In genomic region chr19:46456018-46456735, GRCm38 (mm10) we compare ENCODE assay signal across 9 mouse cellular contexts. TPM values are rescaled to one million over a fixed set of nuclear protein-coding genes. Genes with fewer than 3 reads are reported as not detected.
DNase-seq lines count a peak whose midpoint lies in the region; ATAC-seq and TF ChIP-seq lines count a peak whose summit lies in the region.
"Had no signal": no experiment of that assay in that cellular context is flagged by ENCODE, and none has a peak within 500 bp of the region (broad histone marks: within the 10 kb centered on the region; RNA-seq: fewer than 3 reads in every experiment).

No protein-coding gene starts in this region.

- no peak for ATAC-seq in hindbrain, embryonic 13.5 days (ENCODE audit: low FRiP score)
- no peak for ATAC-seq in limb, embryonic 13.5 days (ENCODE audit: low FRiP score, low read depth)

- no peak for TF ChIP-seq POLR2A in small intestine, adult 2 months (IDR thresholded peaks at IDR 0.05; ENCODE audit: low read depth, low read length)
- TF ChIP-seq POLR2A in thymus, adult 2 months (IDR thresholded peaks at IDR 0.05; ENCODE audit: control insufficient read depth, extremely low read depth, insufficient read depth, low read length, poor library complexity) = no peak

- TF ChIP-seq CTCF in left cerebral cortex, adult 2 months (IDR thresholded peaks at IDR 0.05) = no peak
- TF ChIP-seq CTCF in small intestine, adult 2 months (IDR thresholded peaks at IDR 0.05; ENCODE audit: extremely low read depth, insufficient read length, insufficient replicate concordance, low read depth, low read length) = no peak
- no peak for TF ChIP-seq CTCF in thymus, adult 2 months (IDR thresholded peaks at IDR 0.05; ENCODE audit: borderline replicate concordance, control insufficient read depth, extremely low read depth, insufficient read depth, low read length, poor library complexity)

- H3K4me2 ChIP-seq in hindbrain, embryonic 13.5 days = no peak overlapping the region
- no peak overlapping the region for H3K4me2 ChIP-seq in limb, embryonic 13.5 days (replicated peaks)

- peaks cover 47% of the 10 kb centered on the region for H3K4me1 ChIP-seq in hindbrain, embryonic 13.5 days (replicated peaks)
- H3K4me1 ChIP-seq in limb, embryonic 13.5 days = peaks cover 9% of the 10 kb centered on the region; the same call in 1 of the 2 replicates
- H3K4me1 ChIP-seq in small intestine, adult 2 months (ENCODE audit: control insufficient read depth, insufficient read depth, insufficient read length, low read length) = peaks cover 52% of the 10 kb centered on the region
- peaks cover 16% of the 10 kb centered on the region for H3K4me1 ChIP-seq in thymus, adult 2 months (replicated peaks; ENCODE audit: control insufficient read depth, insufficient read depth, low read length)

- intact Hi-C loops in left cerebral cortex, adult 2 months (cut with DNase I) = no loop called here
- intact Hi-C loops in left cerebral cortex, postnatal 36 days (cut with DNase I) = no loop called here

- no peaks in the 10 kb centered on the region for H3K9me3 ChIP-seq in hindbrain, embryonic 13.5 days
- no peaks in the 10 kb centered on the region for H3K9me3 ChIP-seq in limb, embryonic 13.5 days

- peaks cover 68% of the 10 kb centered on the region for H3K36me3 ChIP-seq in hindbrain, embryonic 13.5 days
- H3K36me3 ChIP-seq in limb, embryonic 13.5 days = peaks cover 88% of the 10 kb centered on the region
- H3K36me3 ChIP-seq in small intestine, adult 2 months (ENCODE audit: control insufficient read depth, insufficient read depth, low read length) = no peaks in the 10 kb centered on the region; the same call in 1 of the 2 replicates
- peaks cover 7% of the 10 kb centered on the region; the same call in 1 of the 2 replicates for H3K36me3 ChIP-seq in thymus, adult 2 months (ENCODE audit: control insufficient read depth, insufficient read depth, low read length)

- WGBS in hindbrain, embryonic 13.5 days = 88% methylated on average over 5 of the region's 5 CpGs
- 85% methylated on average over 5 of the region's 5 CpGs for WGBS in limb, embryonic 13.5 days
- WGBS in small intestine, adult 2 months = 29% methylated on average over 5 of the region's 5 CpGs
- 90% methylated on average over 5 of the region's 5 CpGs for WGBS in thymus, adult 2 months

- no peak for DNase-seq in left cerebral cortex, adult 2 months (ENCODE audit: extremely low spot score in 1 of 2, low spot score in 2 of 2)
- no peak for DNase-seq in left cerebral cortex, postnatal 36 days (ENCODE audit: low spot score in 2 of 2)
- no peak for DNase-seq in adrenal gland, postnatal 25 days
- DNase-seq in thymus, adult 2 months = no peak
- no peak for DNase-seq in embryo, embryonic 11 days
- DNase-seq: thymus, postnatal 36 days had no signal

- peak overlapping the region; percentile 46; the same call in 1 of the 2 replicates for H3K9ac ChIP-seq in hindbrain, embryonic 13.5 days
- H3K9ac ChIP-seq in limb, embryonic 13.5 days = no peak overlapping the region

- no peak overlapping the region for H3K4me3 ChIP-seq in left cerebral cortex, adult 2 months
- no peak overlapping the region for H3K4me3 ChIP-seq in hindbrain, embryonic 13.5 days
- no peak overlapping the region for H3K4me3 ChIP-seq in limb, embryonic 13.5 days
- H3K4me3 ChIP-seq in small intestine, adult 2 months (ENCODE audit: low read depth, low read length) = no peak overlapping the region
- no peak overlapping the region for H3K4me3 ChIP-seq in thymus, adult 2 months (ENCODE audit: control insufficient read depth, insufficient read depth, low read length)

- no peaks in the 10 kb centered on the region for H3K27me3 ChIP-seq in hindbrain, embryonic 13.5 days
- H3K27me3 ChIP-seq in limb, embryonic 13.5 days = no peaks in the 10 kb centered on the region
- H3K27me3 ChIP-seq in small intestine, adult 2 months (ENCODE audit: control insufficient read depth, insufficient read depth, low read length) = no peaks in the 10 kb centered on the region
- no peaks in the 10 kb centered on the region for H3K27me3 ChIP-seq in thymus, adult 2 months (ENCODE audit: control insufficient read depth, insufficient read depth, low read length)

- peak overlapping the region; percentile 8 for H3K27ac ChIP-seq in left cerebral cortex, adult 2 months
- H3K27ac ChIP-seq in hindbrain, embryonic 13.5 days = peak overlapping the region; percentile 58
- H3K27ac ChIP-seq in limb, embryonic 13.5 days = peak overlapping the region; percentile 39; the same call in 1 of the 2 replicates
- H3K27ac ChIP-seq in small intestine, adult 2 months (ENCODE audit: insufficient read depth, low read depth, low read length) = peak overlapping the region; percentile 91
- H3K27ac ChIP-seq in thymus, adult 2 months (ENCODE audit: control insufficient read depth, insufficient read depth, low read length) = no peak overlapping the region

RNA-seq across cellular contexts. Expression of gene Trim8, which starts 45.3 kb away (rescaled TPM):
- total RNA-seq in left cerebral cortex, adult 2 months (2021) = 100 to 1,000 TPM; 114 to 121 TPM
- 100 to 1,000 TPM; 109 to 114 TPM for total RNA-seq in left cerebral cortex, postnatal 36 days (2021)
- 29.7 and 31.6 TPM in 2 replicates for polyA plus RNA-seq in hindbrain, embryonic 13.5 days (2015; fragmentation: Nextera tagmentation; extraction: Ambion mirVana)
- 13.6 and 14.2 TPM in 2 replicates for polyA plus RNA-seq in limb, embryonic 13.5 days (2015; fragmentation: Nextera tagmentation; extraction: Ambion mirVana)
- polyA plus RNA-seq in small intestine, adult 2 months (2012; rRNA removed) = 42.3 and 54.8 TPM in 2 replicates
- total RNA-seq in adrenal gland, postnatal 25 days (2021) = 50.9 and 52.6 TPM in 2 replicates
- 57.9 and 78.2 TPM in 2 replicates for polyA plus RNA-seq in thymus, adult 2 months (2012; rRNA removed)

RNA-seq across cellular contexts. Expression of gene Sufu, which starts 59.5 kb away (rescaled TPM):
- total RNA-seq in left cerebral cortex, adult 2 months (2021) = 10 to 100 TPM; 19.4 to 20.1 TPM
- total RNA-seq in left cerebral cortex, postnatal 36 days (2021) = 10 to 100 TPM; 18.3 to 18.6 TPM
- polyA plus RNA-seq in hindbrain, embryonic 13.5 days (2015; fragmentation: Nextera tagmentation; extraction: Ambion mirVana) = 25.0 and 26.3 TPM in 2 replicates
- 36.4 and 38.8 TPM in 2 replicates for polyA plus RNA-seq in limb, embryonic 13.5 days (2015; fragmentation: Nextera tagmentation; extraction: Ambion mirVana)
- polyA plus RNA-seq in small intestine, adult 2 months (2012; rRNA removed) = 5.8 and 9.4 TPM in 2 replicates
- 20.3 and 27.1 TPM in 2 replicates for total RNA-seq in adrenal gland, postnatal 25 days (2021)
- polyA plus RNA-seq in thymus, adult 2 months (2012; rRNA removed) = 31.3 and 40.8 TPM in 2 replicates
